Mouse (Mus musculus): Measurements from ENCODE around the gene Ppp1r14d.

Gene Ppp1r14d

DNA sequence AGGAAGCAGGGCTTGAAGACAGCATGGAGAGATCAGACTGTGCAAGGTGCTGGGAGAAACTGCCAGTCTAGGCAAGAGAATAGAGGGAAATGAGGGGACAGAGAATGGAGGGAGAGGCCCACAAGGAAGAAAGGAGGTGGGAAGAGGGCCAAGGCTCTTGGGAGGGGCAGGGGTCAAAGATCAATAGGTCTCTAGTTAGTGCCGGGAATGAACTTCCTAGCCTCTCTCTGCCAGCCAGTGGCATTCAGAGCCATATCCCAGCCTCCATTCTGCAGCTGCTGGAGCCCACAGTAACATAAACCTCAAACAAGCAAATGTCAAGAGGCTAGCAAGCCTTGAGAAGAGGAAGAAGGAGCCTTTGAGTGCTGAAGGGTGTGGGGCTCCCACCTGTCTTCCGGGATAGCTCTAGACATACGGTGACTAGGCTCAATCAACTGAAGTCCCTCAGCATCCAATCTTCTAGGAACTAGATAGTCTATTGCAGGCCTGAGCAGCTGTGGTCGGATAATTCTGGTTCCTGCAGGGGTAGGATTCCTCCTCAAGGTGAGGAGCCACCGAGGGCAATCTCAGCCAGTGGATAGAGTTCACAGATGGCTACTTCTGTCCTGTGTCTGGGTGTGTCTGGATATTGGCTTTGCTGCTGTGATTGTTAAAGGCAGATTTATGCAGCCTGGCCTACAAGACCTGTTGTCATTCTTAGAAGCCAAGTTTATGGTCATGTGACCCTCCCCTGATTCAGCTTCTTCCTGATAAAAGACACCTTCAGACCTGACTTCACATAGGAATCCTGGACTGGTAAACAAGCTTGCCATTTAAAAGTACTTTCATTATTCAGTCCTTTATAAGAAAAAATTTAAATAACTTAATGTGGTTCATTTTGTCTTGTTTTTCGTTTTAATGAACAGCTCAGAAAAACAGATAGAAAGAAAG lies at the start of gene Ppp1r14d:
Gene Ppp1r14d (minus strand): TSS at position 132 of the 930 bp plus-strand sequence.
- DNase-seq (ENCODE audit: low spot score), result no peak

DNA sequence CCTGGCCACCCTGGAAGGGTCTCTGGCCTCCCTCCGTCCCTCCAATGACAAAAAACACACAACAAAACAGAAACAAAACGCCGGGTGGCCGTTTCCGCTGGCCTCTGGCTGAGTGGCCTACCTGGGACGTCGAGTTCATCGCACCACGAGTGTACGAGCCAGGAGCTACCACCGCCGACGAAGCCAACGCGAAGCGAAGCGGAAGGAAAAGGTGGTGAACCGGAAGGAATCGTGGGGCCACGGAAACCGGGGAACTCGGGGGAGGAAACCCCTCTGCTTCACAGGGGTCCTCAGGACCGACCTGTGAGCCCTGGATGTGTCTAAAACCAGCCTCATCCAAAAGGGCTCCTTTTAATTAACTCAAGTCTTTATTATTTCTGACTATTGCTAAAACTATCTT lies 48.1 kb upstream of the Ppp1r14d start:
- peak; percentile 47 for DNase-seq (ENCODE audit: low spot score)

- DNase-seq (ENCODE audit: low spot score), result no peak
Observed at GRCm38 (mm10) chr2:119276926-119277325, 47.2 kb upstream of the Ppp1r14d start.

DNA sequence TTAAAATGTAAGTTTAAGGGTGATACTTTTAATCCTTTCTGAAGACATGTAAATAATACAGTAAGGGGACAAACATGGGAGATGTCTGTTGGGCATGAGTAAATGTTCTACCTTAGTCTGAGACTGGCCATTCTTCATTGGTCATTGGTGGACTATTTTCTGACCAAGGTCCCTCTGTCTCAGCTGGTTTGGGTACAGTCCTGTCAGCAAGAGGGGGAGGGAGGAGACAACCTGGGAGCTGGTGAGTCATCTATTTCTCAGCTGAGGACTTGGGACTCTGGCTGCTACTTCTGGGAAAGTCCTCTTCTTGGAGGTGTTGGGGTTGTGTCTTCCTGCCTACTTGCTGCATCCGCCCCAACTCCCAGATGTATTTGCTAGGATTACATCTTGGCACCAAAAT lies 44.4 kb upstream of the Ppp1r14d start:
- no peak for DNase-seq (ENCODE audit: low spot score)

DNA sequence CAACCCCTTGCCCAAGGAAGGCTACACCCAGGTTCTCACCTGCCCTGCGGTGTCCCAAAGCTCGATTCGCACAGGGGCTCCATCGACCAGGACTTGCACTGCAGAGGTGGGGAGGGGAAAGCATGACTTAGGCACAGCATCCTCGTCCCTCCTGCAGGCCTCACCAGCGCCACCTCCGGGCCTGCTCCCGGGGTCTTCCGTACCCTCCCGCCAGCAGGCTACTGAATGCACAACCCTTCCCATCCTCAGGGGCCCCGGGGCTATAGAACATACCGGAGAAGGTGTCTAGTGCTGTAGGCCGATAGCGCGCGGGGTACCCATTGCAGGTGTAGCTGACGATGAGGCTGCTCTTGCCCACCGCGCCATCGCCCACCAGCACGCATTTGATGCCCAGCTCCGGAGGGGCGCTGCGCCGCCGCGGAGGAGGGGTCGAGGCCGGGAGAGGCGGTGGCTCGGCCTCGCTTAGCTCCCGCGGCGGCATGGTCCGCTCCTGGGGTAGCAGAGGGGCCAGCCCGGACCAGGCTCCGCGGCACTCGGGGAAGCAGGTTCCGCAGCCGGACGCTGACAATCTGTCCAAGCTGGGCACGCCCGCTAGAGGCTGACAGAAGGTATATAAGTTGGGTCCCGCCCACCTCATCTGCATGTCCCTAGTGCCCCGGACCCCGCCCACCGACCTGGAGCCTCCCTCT lies 41.1 kb upstream of the Ppp1r14d start, which contains the start of gene Rhov:
Gene Rhov (minus strand): TSS at position 630 of the 689 bp plus-strand sequence.
- DNase-seq (ENCODE audit: low spot score), result peak; percentile 79

DNA sequence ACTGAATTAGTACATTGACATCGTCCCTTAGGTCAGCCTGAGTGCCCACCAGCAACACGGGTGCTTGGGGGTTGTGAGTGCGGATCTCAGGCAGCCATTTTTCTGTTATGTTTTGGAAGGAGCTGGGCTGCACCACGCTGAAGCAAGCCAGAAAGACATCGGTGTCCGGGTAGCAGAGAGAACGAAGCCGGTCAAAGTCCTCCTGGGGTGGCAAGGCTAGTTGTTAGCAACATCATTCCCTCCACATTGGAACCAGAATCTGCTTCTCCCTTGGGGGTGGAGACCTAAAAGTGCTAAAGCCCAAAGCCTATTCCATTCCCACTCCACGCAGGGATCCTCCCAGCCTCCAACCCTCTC lies 40.6 kb upstream of the Ppp1r14d start:
- DNase-seq (ENCODE audit: low spot score), result no peak

DNA sequence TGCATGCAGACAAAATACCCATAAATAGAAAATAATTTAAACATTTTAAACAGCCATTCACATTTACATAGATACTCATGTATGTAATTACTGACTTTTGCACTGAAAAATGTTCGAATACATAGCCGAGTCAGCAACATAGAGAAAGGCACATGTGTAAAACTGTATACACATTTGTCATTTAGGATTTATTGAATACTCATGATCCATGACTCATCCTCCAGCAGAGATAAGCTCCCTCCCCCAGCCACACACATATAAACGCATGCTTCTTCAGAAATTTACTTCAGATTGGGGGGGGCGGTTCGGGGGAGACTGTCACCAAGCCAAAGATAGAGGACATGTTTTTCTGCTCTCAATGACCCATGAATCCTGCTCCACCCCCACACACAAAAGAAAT lies 34.1 kb upstream of the Ppp1r14d start:
- DNase-seq (ENCODE audit: low spot score), result no peak

GRCm38 (mm10) chr2:119262978-119263377 lies 33.3 kb upstream of the Ppp1r14d start:
- DNase-seq (ENCODE audit: low spot score), result no peak

DNA sequence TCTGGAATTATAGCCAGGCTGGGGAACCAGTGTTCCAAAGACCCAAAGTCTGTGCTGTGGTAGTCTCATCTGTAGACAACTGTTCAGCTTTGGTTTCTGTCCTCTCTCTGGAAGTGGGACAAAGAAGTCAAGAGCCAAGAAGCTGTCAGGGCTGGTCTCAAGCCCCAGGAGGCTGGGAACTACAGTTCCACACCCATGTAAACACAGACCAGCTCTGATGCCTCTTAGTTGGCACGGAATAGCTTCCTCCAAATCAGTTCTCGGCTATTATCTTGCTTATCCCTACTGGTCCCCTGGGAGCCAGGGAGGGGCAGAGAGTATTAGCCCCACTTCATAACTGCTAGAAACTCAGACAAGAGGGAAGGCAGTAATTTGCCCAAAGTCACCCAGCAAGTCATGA lies 31.6 kb upstream of the Ppp1r14d start:
- DNase-seq (ENCODE audit: low spot score), result no peak

DNA sequence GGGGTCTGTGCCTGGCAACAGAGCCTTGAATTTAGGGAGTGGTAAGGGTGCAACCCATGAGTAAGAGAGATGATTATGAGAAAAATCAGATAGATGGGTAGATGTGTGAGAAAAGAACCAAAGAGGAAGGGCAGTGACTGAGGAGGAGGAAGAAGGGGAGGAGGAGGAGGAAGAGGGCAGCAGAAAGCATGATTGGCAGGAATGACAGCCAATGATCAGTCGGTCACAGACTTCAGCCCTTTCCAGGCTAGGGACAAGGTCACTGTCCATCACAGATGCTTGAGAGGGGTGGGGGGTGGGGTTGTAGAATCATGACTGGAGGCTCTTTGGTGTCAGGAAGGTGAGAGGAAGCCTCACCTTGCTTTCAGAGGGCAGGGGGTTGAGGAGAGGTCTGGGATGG lies 30.8 kb upstream of the Ppp1r14d start:
- DNase-seq (ENCODE audit: low spot score), result no peak

DNA sequence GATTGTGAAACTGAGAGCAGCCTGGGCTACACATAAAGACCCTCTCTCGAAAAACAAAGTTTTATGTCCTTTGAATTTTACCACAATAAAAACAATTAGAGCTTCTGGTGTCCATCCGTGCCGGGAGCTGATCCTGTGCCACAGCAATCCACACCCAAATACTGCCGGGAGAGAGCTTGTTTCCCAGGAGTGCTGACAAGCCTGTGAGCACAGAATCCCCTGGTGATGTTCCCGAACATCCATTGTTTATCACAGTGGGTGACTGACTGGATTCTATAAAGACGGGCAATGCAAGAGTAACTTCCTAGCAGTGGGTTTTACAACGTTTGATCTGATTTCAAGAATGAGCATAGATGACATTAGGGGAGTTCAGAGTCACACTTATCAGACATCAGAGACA lies 25.3 kb upstream of the Ppp1r14d start:
- DNase-seq (ENCODE audit: low spot score), result no peak

DNA sequence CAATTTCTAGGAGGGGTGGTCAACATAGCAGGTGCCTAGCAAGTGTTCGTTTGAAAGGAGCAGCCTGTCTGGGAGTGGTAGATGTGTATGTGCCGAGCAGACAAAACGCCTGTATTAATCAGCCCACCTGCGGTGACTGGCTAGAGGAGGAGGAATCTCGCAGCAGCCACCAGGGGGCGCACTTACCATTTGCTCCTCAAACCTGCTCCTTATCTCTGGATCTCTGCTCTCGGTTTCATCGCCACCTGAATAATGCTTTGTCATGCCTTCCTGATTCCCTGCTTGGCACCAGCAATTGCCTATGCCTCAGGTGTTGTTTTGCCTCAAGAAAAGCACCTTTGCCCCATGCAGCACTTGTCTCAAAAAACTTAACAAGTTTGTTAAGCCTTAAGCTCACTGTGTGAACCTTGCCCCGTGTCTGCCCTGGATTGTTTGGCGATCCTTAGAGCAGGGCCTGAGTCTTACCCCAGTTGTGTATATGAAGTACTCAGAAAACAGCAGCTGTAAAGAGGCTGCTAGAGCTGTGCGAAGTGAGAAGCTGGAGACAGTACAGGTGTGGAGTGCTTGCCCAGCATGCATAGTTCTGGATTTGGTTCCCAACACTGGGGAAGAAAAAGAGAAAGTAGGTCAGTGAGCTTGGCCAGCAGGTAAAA lies 21.2 kb upstream of the Ppp1r14d start:
- DNase-seq (ENCODE audit: low spot score), result peak; percentile 97

DNA sequence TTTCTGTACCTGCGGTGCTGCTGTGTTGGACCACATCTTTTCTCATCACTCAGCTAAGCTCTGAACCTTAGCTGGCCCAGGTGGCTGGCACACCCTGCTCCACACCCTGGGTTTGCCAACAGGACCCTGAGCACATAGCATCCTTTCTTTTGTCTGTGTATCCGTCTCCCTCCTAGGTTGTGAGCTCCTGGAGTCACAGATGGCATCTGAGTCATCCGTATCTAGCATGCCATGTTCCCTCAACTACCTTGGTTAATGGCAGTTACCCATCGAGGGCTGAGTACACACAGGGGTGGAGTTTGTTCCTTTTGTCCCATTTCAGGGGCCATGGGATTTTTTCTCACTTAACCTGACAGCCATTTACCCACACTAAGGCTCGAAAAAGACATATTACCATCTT lies 20.7 kb upstream of the Ppp1r14d start:
- DNase-seq (ENCODE audit: low spot score), result no peak

- DNase-seq (ENCODE audit: low spot score), result no peak
Observed at GRCm38 (mm10) chr2:119249592-119250061, 19.9 kb upstream of the Ppp1r14d start.

- DNase-seq (ENCODE audit: low spot score), result no peak
Observed at GRCm38 (mm10) chr2:119247904-119248303, 18.2 kb upstream of the Ppp1r14d start.

- no peak for DNase-seq (ENCODE audit: low spot score)
Observed at GRCm38 (mm10) chr2:119245246-119245645, 15.5 kb upstream of the Ppp1r14d start.

DNA sequence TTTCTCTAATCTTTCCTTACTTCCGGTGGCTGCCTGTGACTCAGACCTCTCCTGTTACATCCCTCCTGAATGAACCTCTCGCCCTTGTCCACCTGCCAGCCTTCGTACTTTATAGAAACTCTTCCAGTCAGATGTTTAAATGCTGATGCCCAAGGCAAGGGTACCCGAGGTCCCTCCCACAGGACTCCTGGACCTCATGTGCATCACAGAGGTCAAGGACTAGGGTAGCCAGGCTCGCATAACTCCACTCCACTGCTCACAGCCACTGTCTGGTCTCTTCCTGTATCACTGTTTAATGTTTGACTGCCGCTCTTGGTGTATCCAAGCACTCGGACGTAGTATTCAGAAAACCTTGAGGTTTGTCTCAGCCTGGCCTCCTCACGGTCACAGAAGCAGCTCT lies 12.8 kb upstream of the Ppp1r14d start:
- no peak for DNase-seq (ENCODE audit: low spot score)

GRCm38 (mm10) chr2:119240819-119241186 lies 11.1 kb upstream of the Ppp1r14d start:
- no peak for DNase-seq (ENCODE audit: low spot score)

- no peak for DNase-seq (ENCODE audit: low spot score)
Observed at GRCm38 (mm10) chr2:119240075-119240818, 10.5 kb upstream of the Ppp1r14d start.

GRCm38 (mm10) chr2:119238671-119239070 lies 9.0 kb upstream of the Ppp1r14d start:
- no peak for DNase-seq (ENCODE audit: low spot score)

DNA sequence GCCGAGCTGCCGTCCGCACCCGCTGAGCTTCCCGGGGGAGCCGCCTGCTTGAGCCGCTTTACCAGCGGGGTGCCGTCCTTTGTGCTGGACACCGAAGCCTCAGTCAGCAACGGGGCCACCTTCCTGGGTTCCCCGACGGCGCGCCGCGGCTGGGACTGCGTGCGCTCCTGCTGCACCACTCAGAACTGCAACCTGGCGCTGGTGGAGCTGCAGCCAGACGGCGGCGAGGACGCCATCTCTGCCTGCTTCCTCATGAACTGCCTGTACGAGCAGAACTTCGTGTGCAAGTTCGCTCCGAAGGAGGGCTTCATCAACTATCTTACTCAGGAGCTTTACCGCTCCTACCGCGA lies 8.1 kb upstream of the Ppp1r14d start:
- no peak for DNase-seq (ENCODE audit: low spot score)

Data from retina, embryonic 14.5 days (tissue).